Mouse (Mus musculus) heart, adult 8-10 months (tissue): ENCODE measurements around the gene Tmem150c. TPM values are rescaled to one million over a fixed set of nuclear protein-coding genes. Genes with fewer than 3 reads are reported as not detected.

Experiments
- DNase-seq: peaks from one replicate; pipeline ENCODE4 v3.0.0; 2022; ENCODE audit warnings: low spot score
- total RNA-seq, 4 experiments: library from RNA; stranded (reverse); gene quantifications; 2 replicates each; pipeline ENCODE4 v1.2.4; 2022

Gene Tmem150c
- total RNA-seq, 4 experiments from 2014 or later, result 7.6 to 18.7 (median 11.6) TPM

DNA sequence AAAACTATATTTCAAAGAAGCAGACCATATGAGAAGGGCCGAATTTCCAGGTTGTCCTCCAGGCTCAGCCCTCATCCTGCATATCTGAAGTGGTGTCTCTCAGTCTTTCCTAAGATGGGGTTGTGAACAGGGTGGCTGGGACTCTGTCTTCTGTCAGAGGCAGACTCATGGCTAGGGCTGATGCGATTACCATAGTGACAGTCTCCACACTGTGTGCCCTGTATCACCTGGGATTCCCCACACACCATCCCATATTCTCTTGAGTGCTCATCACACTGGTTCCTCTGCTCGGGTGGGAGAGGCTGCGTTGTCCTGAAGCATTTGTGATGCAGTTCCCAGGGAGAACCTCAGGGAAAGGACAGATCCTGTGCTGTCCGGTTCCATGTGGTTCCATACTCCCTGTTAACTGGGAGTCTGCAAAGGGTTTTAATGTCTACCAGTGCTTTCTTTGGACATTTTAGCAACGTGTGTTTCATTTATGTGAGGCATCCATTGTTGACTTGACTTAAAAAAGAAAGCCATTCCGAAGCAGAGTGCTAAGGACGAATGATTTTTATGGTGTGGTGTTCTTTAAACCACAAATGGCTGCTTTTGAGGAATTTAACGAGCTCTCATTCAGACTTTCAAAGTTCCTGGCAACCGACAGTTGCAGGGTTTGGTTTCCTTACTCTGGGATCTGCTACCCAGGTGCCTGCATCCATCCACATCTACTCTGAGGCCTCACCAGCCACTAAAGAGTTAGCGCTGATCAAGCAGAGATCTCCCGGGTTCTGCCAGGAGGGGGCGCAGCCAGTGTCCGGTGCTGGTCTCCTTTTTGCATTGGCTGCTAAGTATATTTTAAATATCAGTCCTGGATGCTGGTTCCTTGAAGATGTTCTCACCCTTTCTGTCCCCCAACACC is 7.2 kb upstream of the Tmem150c start:
- no peak for DNase-seq

DNA sequence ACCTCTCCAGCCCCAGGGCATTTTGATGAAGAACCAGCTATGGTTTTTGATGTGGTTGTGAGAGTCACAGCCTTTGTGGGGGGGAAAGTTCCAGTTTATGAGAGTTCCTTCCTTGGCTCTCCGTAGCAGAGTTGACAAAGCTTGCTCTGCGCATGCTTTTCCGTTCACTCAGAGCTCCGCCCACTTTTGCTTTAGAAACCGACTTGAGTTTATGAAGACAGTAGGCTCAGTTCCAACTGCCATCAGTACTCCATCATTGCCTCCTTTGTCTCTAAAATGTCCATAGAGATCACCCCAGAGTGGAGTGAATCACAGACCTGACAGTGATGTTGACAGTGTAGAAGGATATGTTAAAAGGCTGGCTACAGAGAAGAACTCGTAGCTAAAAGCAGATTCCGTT is 3.8 kb upstream of the Tmem150c start:
- DNase-seq, result no peak

DNA sequence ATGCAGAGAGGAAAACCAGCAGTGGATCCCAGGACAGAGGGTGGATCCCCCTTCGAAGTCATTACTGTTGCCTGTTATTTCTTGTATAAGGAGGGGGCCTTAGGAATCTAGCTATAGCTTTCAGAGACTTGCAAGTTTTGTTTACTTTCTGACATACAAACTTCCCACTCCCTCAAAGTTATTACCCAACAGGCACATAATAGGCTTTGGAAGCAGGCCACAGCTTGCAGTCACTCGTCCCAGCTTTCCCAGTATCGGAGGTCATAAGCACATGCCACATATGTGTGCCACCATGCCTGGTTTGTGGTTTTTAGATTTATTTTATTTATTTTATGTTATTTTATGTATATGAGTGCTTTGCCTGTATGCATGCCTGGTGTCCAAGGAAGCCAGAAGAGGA is 3.2 kb upstream of the Tmem150c start:
- no peak for DNase-seq

DNA sequence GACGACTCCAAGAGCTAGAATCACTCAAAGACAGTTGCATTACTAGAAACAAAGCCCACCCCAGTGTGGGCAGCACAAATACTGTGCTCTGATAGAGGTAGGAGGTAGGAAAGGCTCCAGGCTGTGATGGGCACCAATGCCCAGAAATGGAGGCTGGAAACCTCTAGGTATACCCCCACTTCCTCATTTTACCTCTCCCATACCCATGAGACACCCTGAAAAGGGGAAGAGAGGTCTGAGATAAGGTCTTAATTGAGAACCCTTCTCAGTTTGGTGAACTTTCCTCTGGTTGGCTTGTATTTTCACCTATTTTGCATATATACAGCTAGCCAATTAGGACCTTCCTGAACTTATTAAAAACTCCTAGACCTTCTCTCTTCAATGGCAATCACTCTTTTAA is 2.4 kb upstream of the Tmem150c start:
- DNase-seq, result no peak

DNA sequence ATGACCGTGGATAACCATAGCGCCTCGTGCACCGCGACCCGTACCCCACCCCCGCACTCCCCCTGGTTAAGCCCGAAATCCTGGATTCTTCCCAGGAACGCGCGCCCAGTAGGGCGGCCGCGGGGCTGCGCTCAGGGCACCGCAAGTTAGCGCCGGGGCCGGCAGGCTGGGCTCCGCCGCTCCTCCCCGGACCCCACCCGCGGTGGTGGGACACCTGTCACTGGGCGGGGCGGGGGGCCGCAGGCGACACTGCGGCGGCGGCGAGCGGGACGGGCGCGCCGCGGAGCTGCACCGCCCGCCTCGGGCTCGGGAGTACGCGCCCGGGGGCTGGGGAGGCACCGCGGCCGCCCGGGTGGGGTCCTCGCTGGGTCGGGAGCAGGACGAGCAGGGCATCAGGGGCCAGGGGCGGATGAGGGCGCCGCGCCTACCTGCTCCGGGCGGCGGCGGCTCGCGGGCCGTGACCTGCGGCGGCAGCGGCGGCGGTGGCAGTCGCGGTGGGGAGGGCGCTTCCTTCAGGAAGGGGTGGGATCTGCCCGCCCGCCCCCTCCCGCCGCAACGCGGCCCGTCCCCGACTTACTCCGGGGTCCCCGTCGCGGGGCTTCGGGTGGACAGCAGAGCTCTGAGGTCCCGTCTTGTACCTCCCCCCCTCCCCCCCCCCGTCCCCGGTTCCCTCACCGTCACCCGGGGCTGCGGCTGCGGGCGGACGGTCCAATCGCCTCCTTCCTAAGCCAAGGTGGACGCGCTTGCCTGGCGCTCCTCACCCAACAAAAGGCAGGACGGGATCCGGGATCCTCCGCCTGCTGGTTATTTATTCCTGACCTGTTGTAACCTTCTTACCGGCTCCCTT is 594 bp downstream of the Tmem150c start:
- peak; percentile 7 for DNase-seq

DNA sequence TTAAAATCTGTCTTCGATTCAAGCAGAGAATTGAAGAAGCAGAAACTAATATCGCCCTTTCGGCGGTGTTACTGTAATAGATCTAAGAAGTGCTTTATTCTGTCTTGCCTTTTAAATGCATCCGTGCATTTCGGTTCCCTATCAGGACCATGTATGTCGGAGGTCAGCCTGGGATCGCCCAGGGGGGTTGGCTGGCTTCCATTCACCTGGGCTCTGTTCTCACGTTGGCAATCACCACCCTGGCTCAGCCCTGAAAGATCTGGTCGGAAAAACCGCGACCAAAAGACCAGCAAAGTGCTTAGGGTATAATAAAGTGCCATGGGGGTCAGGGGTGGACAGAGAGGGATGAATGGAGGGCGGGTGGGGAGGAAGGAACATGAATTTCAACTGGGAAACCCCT is 1.3 kb downstream of the Tmem150c start:
- no peak for DNase-seq

DNA sequence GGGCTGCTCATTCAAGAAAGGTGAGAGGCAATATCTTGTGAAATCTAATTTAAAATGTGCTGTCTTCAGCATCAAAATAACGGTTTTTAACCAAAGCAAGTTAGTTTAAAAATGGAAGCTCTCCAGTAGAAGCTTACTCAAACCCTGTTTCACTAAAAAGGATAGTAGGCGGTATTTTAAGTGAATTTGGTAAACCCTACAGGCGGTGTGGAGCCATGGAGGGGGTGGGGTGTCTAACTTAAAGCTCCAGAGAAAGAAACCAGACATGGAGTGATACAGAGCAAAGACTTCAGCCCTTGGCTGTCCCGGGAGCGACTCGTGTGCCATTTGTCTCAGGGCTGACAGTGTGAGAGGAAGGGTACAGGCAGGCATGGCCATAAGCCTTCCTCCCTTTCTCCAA is 4.0 kb downstream of the Tmem150c start:
- no peak for DNase-seq

DNA sequence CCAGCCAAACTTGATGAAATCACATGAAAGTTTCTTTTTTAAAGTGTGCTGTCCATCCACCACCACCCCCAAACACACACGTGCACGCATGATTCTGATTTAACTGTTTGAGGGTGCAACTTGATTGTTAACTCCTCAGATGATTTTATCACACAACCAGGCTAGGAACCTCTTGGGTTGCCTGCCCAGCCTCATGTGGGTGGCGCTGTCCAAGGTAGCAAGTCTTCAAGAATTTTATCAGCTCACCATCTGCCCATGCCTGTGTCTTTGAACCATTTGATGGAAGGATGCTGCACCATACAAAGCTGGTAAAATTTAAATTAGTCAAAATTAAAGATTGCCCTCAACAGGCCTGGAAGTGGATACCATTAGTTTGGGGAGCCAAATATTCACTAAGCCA is 9.6 kb downstream of the Tmem150c start:
- no peak for DNase-seq

DNA sequence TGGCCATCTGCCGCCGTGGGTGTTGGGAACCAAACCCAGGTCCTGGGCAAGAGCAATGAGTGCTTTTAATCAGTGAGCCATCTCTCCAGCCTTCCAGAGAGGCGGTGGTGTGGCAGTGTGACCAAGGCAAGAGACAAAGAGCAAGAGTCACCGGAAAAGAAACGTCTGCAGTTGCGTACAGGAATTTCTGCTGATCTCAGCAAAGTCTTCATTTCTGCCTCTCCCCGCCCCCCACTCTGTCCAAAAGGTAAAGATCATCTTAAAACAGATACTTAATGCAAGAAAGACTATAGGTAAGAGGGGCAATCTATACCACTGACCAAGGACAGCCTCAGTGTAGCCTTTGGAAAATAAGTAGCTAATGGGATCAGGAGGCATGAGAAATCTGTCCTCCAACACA is 14.8 kb downstream of the Tmem150c start:
- no peak for DNase-seq

DNA sequence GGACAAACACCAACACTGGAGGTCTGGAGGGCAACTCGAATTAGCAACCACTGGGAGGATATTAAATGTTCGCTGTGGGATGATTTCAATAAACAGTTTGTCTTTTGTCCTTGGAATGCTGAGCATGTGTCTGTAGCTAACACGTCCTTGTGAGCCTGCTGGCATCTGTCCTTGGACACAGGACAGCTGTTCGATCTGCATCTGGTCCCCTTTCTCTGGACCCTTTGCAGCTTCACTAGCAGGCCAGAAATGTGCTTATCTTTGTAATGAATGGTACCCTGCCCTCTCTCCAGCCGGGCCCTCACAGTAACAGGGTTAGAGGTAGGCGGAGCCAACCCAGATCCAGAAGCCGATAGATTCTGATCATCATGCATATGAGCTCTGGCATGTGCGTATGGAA is 32.3 kb downstream of the Tmem150c start:
- DNase-seq, result no peak

DNA sequence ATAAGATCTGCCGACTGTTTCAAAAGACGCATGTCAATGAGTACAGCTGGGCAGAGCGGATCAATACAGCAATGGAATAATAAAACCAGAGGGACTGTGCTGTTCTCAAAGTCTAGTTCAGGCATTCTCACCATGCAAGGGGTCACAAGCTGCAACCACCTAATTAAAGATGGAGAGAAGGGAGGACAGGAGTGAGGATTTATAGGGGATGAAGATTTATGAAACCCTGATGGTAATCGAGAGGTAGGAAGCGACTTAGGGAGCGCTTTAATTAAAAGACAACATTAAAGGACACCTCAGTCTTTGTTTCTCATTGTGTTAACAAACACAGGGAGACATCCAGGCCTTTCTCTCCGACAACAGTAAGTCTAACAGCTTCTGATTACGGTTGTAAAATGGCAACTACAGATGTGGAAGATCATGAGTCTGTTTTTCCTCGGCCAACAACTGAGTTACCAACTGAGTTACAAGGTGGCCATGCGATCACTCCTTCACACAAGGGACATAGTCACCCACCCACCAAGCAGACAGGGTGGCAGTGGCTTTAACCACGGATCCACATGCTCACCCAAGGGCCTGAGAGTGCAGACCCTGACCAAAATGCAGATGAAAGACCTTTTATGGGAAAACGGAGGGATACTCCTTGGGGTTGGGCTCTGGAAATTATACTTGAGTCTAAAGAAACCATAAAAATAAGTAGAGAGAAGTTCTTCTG is 34.0 kb downstream of the Tmem150c start:
- no peak for DNase-seq

DNA sequence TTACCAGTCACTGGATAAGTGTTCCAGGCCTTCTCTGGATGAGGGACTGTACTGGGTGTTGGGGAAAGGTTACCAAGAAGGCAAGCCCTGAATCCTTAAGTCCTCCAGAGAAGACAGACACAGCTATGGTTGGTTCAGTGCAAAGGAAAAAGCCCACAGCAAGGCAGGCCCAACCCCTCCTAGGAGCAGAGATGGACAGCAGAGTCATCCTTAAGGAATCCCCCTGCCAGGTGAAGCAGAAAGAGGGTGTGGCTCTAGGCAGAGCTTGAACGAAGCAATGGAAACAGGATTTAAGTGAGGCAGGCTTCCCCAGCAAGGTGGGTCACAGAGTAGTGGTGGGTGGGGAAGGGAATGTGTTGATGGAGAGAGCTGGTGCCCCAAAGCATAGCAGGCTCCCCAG is 35.1 kb downstream of the Tmem150c start:
- no peak for DNase-seq

DNA sequence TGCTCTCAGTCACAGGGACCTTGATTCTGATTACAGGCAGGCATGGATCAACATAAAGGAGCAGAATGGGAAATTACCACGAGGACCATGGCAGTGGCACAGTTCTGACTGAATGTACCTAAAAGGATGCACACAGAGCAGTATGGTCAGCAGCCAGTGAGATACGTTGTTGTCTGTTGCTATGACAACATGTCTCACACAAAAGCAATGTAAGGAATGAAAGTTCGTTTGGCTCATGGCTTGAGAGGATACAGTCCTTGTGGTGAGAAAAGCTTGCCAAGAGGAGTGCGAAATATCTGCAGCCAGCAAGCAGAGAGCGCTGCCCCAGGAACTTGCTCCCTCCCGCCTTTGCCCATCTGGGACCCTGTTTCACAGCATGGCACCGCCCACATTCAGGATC is 36.3 kb downstream of the Tmem150c start:
- DNase-seq, result no peak

DNA sequence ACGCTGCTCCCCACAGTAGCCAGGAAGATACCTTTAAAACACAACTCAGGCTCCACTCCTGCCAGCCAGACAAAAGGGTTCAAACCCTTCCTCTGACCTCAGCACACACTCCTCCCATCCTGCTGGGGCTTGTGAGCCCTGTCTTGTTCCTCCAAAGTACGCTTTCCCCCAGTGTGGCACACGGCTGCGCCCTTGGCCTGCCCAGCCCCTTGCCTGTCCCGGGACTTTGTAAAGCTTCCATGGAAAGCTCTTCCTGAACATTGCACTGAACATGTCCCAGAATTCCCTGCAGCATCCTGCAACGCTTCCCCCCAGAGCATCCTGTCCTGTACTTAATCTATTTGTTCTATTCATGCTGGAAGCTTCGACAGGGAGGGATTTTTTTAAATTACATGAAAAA is 38.4 kb downstream of the Tmem150c start:
- DNase-seq, result no peak

DNA sequence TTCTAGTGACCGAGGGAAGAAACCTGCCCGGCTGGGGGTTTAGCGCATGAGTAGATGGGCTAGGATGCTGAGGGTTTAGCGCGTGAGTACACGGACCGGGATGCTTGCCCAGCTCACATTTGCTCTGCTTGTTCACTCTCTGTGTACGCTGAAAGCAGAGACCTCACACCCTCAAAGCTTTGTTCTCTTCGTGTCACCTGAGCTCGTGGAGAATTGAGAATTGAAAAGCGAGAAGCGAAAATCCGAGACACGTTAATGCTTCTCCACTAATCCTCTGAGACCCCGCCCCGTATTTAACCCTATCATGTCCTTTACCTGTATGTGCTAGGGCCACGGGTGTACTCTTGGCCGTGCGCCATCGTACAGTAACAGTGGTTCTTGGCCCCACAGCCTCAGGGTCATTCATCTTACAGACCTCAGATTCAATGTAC is 38.9 kb downstream of the Tmem150c start:
- no peak for DNase-seq

DNA sequence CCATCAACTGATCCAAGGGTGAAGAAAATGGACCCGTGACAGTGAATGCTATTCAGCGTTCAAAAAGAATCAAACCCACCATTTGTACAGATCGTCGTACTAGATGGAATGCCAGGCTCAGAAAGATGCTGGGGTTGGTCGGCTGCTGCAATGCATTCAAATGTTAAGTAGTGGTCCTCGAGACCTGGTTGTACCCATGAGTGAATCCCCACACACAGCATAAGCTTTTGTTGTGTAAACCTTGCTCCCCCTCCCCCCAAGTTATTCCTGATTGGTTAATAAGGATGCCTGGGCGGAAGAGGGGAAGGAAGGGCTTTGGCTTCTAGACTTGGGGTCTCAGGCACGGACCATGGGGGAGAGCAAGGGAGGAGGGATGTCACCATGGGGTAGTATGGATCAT is 40.3 kb downstream of the Tmem150c start:
- no peak for DNase-seq

DNA sequence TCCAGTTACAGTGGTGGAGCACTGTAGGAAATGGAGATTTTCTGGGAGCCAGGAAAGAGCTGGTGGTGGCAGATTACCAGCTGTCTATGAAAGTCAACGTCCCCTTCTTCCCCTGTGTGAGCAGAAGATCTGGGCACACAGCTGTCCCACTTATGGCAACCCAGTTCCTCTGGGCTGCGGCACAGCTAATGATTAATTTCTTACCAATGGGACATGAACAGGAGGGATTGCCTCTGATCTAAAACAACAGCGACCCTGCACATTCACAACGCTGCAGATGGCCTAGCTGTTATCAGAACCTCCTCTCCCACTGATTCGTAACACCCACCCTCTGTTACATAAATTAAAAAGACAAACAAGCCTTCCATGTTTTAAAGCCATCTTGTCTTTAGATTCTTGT is 46.2 kb downstream of the Tmem150c start:
- no peak for DNase-seq

DNA sequence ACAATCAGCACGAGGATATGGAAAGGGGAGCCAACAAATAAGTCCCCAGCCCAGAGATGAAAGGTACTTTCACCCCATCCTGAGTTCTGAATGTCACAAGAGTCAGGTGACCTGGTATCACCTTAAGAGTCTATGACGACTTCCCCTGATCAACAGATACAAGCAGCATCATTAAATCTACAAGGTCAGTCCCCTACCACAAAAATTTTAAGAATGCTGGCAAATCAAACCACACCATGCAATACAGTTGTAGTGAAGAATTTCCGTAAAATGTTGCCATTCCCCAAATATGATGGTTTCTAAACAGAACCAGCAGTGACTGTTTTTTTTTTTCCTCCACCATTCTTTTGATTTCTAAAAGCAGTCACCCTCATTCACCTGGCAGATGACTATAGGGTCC is 49.0 kb downstream of the Tmem150c start:
- no peak for DNase-seq

DNA sequence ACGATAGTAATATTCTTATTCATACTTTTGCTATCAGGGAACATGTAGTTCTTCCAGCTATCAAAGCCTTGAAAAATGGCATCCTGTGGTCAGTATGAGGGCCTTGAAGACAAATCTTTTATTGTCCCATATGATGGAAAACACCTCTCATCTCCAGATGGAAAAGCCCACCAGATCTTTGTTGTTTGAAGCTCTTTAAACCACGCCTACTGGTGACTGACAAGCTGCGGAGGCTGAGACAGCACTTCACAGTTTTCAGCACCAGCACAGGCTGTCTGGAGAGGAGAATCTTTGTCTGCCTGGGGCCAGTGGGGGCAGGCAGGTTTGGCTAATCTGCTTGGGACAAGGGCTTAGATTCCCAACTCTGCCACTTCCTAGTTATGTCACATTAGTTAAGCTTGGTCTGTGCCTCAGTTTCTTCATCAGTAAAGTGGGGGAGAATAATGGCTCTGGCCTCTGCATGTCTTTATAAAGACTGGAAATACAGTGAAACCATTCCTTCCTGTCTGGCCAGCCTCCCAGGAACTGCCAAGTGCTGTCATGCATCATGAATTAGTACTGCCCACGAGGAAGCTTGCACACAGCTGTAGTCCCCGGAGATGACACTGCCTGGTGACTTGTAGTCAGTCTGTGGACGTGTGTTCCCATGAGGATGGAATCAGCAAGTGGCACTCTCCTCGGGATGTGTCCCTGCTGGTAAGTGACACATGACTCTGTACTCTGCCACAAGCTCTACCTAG is 49.9 kb downstream of the Tmem150c start:
- DNase-seq, result no peak

DNA sequence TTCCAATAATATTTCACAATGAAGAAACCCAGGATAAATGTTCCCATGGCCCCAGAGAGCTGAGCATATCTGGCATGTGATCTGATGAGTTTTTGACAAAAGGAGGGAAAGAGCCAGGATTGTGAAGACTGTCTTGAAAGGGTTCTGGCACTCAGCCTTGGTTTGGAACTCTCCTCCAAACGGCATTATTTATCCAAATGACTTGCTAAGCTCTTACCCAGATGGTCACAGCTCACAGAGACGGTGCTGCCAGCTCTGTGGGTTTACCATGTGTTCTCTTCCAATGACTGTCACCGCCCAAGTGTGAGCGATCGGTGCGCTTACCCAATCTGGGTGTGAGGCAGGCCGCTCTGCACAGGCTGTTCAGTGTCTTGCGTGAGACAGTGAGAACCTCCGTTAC is 50.7 kb downstream of the Tmem150c start:
- peak; percentile 7 for DNase-seq

DNA sequence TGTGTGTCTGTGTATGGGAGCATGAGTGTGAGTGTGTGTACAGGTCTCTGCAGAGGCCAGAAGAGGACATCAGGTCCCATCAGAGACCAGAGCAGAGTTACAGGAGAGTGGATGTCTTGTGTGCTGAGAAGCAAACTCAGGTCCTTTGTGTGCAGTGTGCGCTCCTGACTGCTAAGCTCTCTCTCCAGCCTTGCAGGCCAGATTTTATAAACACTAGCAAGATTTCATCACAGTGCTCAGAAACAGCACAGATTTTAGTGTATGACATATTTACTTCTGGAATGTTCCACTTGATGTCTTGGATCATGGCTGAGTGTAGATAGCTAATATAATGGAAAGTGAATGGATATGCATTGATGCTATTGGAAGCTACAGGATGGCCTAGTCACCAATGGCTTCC is 57.2 kb downstream of the Tmem150c start:
- no peak for DNase-seq

DNA sequence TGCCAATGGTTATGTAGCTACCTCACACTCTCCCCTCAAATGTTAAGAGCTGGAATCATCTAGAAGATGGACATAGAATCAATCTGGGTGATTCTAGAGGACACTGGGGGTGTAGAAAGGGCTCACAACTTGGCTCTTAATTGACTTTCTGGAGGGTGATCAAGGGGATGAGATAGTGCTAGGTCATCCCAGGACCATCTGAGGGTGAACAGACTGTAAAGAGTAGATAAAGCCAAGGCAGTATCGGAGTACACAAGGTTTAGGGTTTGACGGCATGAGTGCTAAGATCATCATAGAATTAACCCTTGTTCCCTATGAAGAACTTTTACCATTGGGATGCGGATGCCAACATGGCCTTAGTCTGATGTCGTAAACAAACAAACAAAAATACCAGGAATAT is 61.6 kb downstream of the Tmem150c start:
- no peak for DNase-seq
